Mouse (Mus musculus) layer of hippocampus, postnatal 14 days (tissue): ENCODE results near the gene Cgrrf1. TPM values are rescaled to one million over a fixed set of nuclear protein-coding genes. Genes with fewer than 3 reads are reported as not detected.
"Not testable (repeated sequence)": the region's sequence is repeated elsewhere in the genome, so short reads cannot be mapped to it uniquely, and the experiment has no call there.

Experiments
- DNase-seq, 2 experiments: peaks; one replicate each; pipeline ENCODE4 v3.0.0; 2021 to 2022; ENCODE audit warnings: low spot score in 2 of 2, mixed read lengths in 1 of 2
- long read RNA-seq, 2 experiments: library from polyadenylated mRNA; stranded (forward); transcript quantifications; one replicate each; pipeline ENCODE4 v2.0.0; 2021
- total RNA-seq, 2 experiments: library from RNA; stranded (reverse); gene quantifications; 2 replicates each; pipeline ENCODE4 v1.2.3; 2021

The Cgrrf1 gene
- 10 to 100 TPM; 17.5 to 21.5 TPM for total RNA-seq
- long read RNA-seq, experiment 1, transcript Cgrrf1-201 (6 exons, 1,324 nt): major isoform, 12 of 13 reads
- long read RNA-seq, experiment 1, partial matches to known transcripts: 0 of 13 reads
- long read RNA-seq, experiment 1, other reads (novel, unspliced or antisense): 1 of 13 reads
- long read RNA-seq, experiment 2, transcript Cgrrf1-201 (6 exons, 1,324 nt): major isoform, 14 of 19 reads
- long read RNA-seq, experiment 2, partial matches to known transcripts: 0 of 19 reads
- long read RNA-seq, experiment 2, other reads (novel, unspliced or antisense): 5 of 19 reads

DNA sequence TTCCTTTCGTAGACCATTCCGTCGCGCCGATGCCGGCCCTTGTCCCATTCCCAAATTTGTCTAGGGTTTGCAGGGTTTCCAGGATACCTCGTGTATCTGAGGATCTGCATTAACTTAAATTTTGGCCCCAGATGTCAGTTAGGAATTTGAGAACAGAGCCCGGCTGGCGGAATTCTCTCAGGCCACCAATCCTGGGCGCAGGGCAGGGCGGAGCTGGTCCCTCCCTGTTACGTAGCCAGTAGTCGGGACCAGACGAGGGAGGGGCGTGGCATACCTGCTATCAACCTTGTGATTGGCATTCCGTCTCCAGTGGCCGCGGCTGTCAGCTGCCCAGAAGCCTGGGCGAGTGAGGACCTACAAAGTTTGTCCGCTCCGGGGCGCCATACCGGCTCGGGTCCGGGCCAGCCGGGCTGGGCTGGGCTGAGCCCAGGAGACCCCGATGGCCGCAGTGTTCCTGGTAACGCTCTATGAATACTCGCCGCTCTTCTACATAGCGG, at the start of gene Cgrrf1:
Cgrrf1 (plus strand) TSS at position 289 of the 497 bp plus-strand sequence.
- DNase-seq: peak; percentile 83 to 92

DNA sequence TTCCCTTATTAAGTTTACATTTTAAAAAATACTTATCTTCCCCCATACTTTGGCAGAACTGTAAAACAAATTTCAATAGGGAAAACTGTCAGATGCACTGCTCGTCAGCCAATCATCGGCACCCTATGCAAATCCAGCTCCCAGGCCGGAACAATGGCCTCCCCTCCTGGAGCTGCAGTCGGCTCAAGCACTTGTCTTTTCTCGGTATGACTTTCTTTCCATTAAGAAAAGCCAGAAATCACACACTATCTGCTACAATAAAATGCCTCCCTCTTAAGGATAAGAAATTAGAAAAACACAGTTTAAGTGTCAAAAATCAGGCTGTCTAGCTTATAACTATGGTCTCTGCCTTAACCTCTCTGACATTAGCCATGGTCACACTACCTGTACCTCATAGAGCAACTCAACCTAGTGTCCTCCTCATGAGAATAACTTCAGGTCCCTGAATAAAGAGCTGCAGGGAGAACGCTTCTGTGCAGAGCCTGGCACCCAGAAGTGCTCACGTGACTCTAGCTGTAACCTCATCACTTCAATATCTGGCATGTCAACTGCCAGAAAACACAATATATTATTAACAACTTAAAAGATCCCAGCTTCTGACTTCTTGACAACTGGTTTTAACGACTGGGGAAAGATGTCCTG, 49.6 kb upstream of the Cgrrf1 start:
- DNase-seq: no peak

DNA sequence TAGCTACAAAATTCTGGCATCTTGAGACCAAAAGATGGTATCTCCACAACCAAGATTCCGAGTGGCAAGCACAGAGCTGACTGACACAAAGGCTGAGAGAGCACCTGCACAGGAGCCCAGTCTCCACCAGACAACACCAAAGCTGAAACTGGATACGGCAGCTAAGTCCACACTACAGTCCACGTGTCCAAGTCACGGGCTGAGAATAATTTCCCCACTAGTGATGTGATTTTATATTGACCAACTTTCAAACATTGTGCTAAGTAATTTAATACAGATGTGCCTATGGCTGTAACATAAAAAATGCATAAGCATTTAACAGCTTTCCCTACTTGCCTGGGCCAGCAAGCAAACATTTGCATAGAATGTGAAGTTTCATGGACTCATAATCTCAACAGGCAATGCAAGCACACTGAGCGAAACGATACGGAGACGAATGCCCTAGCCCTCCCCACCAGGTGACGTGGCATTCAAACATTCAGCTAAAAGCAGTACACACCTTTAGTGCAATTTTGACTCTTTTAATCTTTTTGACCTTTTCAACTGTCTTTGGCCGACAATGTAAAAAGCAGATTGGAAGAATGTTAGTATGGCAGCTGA, 48.5 kb upstream of the Cgrrf1 start:
- no peak for DNase-seq

DNA sequence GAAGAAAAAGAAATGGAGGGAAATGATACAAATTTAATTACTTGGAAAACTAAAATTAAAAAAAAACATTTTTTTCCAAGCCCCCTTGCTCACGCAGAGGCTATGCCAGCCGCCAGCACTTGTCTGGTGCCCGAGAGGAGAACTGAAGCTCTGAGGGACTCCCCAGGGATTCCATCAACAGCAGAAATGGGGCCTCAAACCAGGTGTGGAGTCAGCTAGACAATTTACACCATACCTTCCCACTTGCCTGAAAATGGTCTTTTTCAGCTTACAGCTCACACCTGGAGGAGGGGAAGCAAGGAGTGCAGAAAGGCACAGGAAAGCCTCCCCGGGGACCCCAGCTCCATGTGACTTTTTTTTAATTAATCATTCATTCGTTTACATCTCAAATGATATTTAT, 46.7 kb upstream of the Cgrrf1 start:
- DNase-seq: no peak

DNA sequence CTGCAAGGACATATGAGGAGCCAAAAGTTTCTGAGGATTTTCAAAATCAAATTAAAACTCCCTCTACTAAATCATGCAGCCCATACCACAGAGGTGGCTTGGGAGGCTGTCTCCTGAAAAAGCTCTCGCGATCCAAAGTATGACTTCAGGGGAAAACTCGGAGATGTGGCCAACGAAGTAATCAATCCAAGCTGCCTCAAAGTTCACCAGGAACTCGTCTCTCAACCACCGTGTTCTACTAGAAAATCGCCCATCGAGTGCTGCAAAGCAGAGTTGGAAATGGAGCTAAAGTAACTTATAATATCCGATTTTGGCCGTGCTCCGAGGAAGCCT, 44.5 kb upstream of the Cgrrf1 start:
- DNase-seq: no peak

DNA sequence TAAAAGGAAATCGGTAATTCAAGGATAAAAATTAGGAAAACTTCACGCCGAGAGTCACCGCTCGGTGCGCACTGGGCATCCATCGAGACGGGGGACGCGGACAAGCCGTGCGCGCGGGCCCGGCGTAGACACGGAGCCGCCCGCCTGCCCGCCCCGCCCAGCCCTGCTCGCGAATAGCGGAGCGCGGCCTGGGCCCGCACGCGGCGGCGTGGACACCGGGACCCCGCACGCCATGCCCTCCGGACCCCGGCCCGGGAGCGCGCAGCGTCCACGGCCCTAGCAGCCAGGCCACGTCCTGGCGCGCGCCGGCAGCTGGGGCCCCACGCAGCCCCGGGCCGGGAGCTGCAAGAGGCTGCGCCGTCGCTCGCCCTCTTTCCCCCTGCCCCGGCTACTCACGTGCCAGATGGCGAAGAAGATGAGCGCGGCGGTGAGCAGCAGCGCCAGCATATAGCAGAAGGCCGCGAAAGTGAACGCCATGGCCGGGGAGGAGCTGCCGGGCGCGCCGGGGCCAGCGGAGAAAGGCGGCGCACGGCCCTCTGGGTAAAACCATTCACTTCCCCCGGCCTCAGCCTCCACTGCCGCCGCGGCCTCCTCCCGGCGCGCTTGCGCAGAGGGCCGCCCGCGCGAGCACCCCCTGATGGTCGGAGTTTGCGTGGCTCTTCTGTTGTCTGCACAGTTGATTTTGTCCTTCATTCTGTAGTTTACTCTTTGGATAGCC, 44.0 kb upstream of the Cgrrf1 start, which contains the start of gene Cnih1:
Cnih1 (minus strand) TSS at position 625 of the 718 bp plus-strand sequence.
- peak; percentile 87 to 92 for DNase-seq

DNA sequence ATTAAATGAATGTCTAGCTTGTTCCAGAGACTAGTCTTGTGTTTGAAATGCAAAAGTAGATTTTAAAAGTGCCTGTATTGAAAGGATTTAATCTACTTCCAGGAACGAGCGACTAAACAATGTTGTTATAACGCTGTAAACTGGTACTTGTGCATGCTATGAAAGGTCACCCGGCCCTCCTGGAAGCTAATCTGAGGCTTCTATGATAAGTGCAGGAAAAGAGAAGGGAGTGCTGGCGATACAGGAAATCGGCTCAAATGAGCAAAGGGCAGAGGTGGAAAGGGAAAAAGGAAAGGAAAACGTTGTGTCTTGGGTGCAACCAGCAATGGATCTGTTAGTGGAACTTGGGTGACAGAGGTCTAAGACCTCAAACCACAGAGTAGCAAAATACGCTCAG, 43.4 kb upstream of the Cgrrf1 start:
- no peak for DNase-seq

DNA sequence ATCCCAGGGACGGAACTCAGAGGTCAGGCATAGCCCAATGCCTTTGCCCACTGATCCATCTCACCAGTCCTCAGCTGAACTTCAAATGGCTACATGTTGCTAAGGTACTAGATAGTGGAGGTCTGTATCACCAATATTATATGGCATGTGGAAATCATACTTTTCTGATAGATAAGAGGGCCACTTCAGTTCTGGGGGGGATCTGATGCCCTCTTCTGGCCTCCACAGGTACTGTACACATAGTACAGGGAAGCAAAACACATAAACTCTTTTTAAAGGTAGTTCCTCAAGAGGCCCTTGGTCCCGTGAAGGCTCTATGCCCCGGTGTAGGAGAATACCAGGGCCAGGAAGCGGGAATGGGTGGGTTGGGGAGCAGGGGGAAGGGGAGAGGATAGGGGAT, 41.6 kb upstream of the Cgrrf1 start:
- DNase-seq: no peak

DNA sequence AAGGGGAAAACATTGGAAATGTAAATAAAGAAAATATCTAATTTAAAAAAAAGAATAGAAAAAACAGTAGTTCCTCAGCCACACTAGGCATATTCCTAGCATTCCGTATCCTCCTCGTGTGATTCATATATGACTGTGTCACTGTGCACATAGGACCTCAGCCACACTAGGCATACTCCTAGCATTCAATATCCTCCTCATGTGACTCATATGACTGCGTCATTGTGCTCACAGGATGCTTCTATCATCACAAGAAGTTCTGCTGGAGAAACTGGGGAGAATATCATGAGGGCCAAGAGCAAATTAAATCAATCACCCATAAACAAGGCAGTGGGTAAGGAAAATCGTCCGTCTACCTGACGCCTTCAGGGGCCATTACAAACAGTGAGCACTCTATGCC, 41.2 kb upstream of the Cgrrf1 start:
- no peak for DNase-seq

DNA sequence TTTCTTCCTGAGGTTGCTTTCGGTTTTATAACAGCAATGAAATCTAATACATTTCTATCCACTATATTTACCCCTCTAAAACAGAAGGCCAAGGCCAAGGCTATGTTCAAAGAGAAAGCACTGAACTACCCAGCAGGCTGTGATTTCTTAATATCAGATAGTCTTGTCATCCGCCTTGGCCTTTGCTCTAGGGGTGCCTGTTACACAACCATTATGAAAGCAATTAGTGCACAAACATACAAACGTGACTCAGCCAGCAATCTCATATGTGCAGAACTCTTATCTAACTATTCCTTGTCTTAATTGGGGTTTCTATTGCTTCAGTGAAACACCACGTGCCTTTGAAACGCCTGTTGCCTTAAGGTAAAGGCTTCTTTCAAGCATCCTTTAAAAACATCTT, 37.8 kb upstream of the Cgrrf1 start:
- DNase-seq: no peak

DNA sequence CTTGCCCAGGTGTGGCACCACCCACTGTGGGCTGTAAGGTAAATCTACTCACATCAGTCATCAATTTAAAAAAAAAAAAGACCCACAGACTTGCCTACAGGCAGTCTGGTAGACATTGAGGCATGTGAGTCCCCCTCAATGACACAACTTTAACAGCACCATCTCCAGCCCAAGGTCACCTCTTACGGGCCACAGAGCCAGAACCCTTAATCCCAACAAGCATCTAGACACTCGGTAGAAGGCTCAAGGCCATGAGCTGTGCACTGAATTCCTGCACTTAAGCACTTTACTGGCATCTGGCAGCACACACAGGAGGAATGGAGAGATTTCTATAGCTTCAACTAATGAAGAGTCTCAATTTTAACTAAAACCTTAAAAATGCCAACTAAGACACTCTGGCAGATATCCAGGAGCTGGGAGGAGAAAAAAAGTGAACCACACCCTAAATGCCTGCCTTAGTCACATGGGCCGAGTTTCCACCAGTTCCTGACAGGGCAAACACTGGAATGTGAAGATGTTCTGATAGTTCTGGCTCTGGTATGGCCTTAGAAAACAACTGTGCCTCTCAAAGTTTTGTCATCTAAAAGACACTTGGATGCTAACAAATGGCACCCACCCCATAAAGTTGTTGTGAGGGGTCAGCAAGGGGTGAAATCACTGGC, 31.1 kb upstream of the Cgrrf1 start:
- DNase-seq: no peak

DNA sequence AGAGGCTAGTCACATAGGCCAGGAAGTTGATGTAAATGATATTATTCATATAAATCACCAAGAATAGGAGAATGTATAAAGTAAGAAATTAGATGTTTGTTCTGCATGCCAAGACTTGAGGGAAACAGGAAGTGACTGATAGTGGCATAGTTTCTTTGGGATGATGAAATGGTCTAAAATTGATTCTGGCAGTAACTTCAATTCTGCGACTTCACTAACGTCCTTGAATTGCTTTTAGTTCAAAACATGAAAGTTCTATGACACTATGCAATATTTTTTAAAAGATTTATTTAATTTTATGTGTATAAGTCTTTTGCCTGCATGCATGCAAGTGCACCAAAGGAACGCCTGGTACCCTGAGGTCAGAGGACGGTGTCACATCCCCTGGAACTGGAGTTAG, 28.7 kb upstream of the Cgrrf1 start:
- DNase-seq: no peak

DNA sequence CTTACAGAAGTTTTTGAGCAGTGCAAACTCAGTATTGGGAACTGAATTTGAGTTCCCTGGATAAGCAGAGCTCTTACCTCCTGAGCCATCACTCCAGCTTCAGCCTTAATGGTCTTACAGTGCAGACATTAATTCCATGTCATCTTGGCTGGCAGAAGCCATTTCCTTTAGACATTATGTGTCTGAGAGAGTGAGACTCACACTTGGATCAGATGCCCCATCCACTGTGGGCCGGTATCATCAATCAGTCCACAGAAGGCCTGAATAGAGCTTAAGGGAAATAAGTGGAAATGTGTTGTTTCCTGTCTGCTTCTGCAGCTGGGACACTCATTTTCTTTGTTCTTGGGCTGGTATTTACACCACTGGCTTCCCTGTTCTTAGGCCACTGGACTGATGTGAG, 28.1 kb upstream of the Cgrrf1 start:
- DNase-seq: no peak

DNA sequence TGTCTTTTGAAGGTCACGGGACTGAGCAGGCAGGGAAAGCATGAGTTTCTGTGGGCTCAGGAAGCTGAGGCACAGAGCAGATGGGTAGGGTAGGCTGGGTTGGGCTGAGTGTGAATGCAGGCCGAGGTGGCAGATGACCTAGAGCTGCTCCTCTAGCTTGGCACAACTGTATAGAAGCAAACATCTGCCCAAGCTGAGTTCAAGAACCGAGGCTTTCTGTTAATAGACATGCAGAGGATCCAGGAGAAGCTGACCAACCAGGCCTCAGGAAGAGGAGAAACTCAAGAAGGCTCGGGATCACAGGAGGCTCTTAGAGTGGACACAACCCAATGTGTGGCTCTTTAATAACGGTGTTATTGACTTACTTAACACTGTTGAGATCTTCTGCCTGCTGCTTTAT, 25.7 kb upstream of the Cgrrf1 start:
- no peak for DNase-seq

DNA sequence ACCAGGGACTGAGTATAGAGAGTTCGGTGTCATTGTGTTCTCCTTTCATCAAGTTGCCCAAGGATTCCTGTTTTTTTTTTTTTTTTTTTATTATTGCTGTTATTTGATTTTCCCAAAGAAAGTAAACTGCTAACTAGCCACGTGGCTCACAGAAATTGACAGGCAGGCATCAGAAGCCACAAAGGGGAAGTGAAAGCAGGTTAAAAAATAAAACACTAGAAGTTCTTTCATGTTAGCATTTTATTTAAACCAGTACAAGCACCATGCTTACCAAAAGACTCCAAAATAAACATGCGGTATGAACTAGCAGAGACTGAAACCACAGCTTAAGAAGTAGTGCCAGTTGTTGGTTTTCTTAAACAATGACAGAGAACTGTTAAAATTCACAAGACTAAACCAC, 24.0 kb upstream of the Cgrrf1 start:
- no peak for DNase-seq

DNA sequence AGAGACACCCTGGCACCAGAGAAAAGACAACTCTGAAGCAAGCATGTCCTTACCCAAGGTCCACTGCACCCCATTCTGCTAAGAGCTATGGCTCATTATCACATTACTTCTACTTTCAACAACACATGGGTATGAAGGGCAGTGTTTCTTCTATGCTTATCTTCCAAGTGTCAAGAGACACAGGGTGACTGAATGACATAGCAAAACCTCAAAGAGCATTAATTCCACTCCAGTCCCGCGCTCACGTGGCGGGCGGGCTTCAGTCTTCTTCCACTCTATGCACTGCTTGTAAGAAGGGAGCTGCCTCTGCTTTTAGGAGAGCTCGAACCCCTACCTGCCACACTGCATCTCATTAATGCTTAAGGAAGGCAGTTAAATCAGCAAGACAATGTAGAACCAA, 16.3 kb upstream of the Cgrrf1 start:
- no peak for DNase-seq

DNA sequence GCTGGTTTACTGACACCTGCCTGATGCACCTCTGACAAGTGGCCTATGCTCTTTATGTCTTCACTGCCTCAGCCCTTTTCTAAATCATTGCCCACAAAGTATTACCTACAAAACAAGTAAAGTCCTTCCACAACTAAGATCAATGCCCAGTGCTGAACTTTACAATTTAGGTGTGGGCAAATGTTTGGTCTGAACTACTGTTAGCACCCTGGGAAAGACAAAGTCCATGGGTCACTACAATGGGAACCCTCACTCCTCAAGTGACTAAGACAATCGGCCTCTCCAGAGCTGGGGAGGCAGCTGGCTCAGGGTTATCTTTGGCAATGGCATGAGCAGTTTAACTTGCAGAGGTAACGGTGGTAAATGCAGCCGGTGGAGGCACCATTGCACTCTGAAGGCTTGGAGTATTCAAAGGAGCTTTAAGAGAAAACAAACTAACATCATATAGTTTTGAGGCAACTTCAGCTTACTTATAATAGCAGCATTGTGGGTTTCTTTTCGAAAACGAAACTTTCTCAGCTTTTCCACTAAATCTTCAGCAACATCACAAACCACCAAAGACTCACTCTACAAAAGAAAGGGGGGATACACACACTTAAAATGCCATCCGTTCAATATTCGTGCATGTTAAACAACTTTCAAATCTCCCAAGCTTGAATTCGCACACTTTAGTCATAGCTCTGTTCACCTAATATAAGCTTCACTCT, 14.9 kb upstream of the Cgrrf1 start:
- no peak for DNase-seq

DNA sequence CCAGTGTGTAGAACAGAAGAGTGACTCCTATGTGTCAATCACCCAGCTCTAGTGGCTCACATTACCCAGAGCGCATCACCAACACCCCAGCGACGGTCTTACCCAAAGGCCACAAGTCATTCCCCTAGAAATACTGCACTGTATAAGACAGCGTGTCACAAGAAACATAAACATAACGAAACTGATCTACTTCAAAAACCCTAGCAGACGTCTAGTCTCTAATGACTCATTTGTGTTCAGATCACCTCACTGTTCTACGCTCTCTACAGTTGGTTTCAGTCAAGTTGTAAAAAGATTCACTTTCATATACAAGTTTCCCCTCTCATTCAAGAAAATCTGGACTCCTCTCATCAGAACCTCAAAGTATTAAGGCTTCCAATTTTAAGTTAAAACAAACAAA, 13.2 kb upstream of the Cgrrf1 start:
- DNase-seq: no peak

DNA sequence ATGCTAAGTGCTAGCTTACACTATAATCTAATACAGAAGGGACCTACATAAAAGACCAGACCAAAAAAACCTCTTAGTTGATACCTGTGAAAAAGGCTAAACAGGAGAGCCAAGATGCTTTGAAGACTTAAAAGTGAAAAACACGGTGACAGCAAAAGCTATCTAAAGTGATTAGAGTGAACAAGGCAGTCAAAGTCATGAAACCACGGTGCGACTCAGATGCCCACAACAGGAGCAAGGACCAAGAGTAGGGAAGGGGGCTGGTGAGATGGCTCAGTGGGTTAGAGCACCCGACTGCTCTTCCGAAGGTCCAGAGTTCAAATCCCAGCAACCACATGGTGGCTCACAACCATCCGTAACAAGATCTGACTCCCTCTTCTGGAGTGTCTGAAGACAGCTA, 12.0 kb upstream of the Cgrrf1 start:
- DNase-seq: not testable (repeated sequence)

DNA sequence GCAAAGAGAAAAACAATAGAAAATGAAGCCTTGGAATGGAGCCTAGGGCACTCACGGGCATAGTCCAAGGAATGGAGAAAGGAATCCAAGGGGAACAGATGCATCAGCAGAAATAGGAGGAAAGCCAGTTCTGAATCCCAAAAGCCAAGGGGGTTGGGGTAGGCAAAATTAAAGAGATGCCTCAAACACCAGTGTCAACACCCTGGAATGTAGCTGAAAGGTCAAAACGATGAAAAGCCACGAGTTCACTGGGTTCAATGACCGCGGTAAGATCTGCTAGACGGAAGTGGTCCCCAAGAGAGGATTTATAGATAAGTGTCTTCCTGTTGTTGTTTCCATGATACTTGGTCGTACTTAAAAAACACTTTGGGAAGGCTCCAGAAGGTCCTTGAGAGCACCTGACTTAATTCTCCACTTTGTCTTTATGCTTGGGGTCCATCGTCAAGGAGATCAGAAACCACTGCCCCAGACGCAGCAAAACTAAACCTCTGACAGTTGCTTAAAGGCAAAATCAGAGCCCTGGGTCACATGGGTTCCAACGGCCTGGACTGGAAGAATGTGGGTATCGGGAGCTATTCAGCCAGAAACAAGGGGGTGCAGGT, 10.6 kb upstream of the Cgrrf1 start:
- DNase-seq: peak in 1 of 2 experiments; percentile 9
